Mouse (Mus musculus) brain, embryonic 14.5 days (tissue): ENCODE results near the gene Rhou.

Source experiments
- CTCF ChIP-seq: fragments of 200-500 bp; IDR thresholded peaks from 2 replicates; pipeline ENCODE4 v1.5.1; 2012; ENCODE audit warnings: inconsistent platforms, mild to moderate bottlenecking, moderate library complexity, borderline replicate concordance; ENCODE audit not compliant: insufficient read depth, insufficient read length; ENCODE audit errors: extremely low read depth
- POLR2A ChIP-seq: fragments of 200-500 bp; IDR thresholded peaks from 2 replicates; pipeline ENCODE4 v1.6.1; 2012; ENCODE audit warnings: mild to moderate bottlenecking, inconsistent platforms, borderline replicate concordance; ENCODE audit not compliant: poor library complexity, insufficient read depth, insufficient read length, severe bottlenecking; ENCODE audit errors: extremely low read depth

- TF ChIP-seq POLR2A (no peak), CTCF (no peak)
Observed at GRCm38 (mm10) chr8:123710335-123710734, 56.6 kb downstream of the Rhou start.
